Mouse (Mus musculus) CH12.LX (cell line): ENCODE results near the gene Epb41l3. TPM values are rescaled to one million over a fixed set of nuclear protein-coding genes. Genes with fewer than 3 reads are reported as not detected.

Experiments
- DNase-seq: peaks from one replicate; pipeline ENCODE4 v3.0.0-alpha.2; 2013; ENCODE audit errors: extremely low read depth
- H3K27ac ChIP-seq: 2 replicates; pipeline ENCODE4 v1.5.1; 2012; ENCODE audit warnings: low read depth, mild to moderate bottlenecking, control low read depth, moderate library complexity; ENCODE audit not compliant: insufficient read depth
- H3K27me3 ChIP-seq: replicated peaks from 2 replicates; pipeline ENCODE3; 2012; ENCODE audit warnings: inconsistent platforms
- H3K36me3 ChIP-seq, 2 experiments: replicated peaks in 1 of 2; 2 replicates each; pipeline versions ENCODE3 to v1.6.1; 2012; ENCODE audit warnings: inconsistent platforms in 1 of 2, low read length in 1 of 2, mild to moderate bottlenecking in 1 of 2, mixed read lengths in 1 of 2, moderate library complexity in 1 of 2; ENCODE audit not compliant: control insufficient read depth in 1 of 2, insufficient read depth in 1 of 2
- H3K4me1 ChIP-seq, 2 experiments: 2 replicates each; pipeline ENCODE4 v1.6.1; 2012; ENCODE audit warnings: inconsistent platforms in 1 of 2, moderate library complexity in 1 of 2; ENCODE audit not compliant: insufficient read depth in 2 of 2, control insufficient read depth in 1 of 2
- H3K4me2 ChIP-seq: 2 replicates; pipeline ENCODE4 v1.6.1; 2012; ENCODE audit warnings: low read depth, mild to moderate bottlenecking, control low read depth; ENCODE audit not compliant: poor library complexity, insufficient read depth, severe bottlenecking
- H3K4me3 ChIP-seq, 3 experiments: fragments of 150-350 bp in 1 of 3; sonication (generic) in 1 of 3; replicated peaks in 1 of 3; 2 replicates each; pipeline versions ENCODE3 to v1.5.1; 2011 to 2012; ENCODE audit warnings: low read depth in 2 of 3, low read length in 2 of 3, mild to moderate bottlenecking in 2 of 3, moderate library complexity in 2 of 3, control low read depth in 1 of 3, improper control_type of control experiment in 1 of 3, inconsistent platforms in 1 of 3, mixed read lengths in 1 of 3; ENCODE audit not compliant: poor library complexity in 1 of 3
- H3K79me2 ChIP-seq: replicated peaks from 2 replicates; pipeline ENCODE4 v1.6.1; 2012; ENCODE audit warnings: mild to moderate bottlenecking, moderate library complexity; ENCODE audit not compliant: control insufficient read depth, poor library complexity, insufficient read depth, severe bottlenecking; ENCODE audit errors: extremely low read depth
- H3K9ac ChIP-seq: 2 replicates; pipeline ENCODE4 v1.6.1; 2012; ENCODE audit warnings: low read depth, mild to moderate bottlenecking, control low read depth, moderate library complexity; ENCODE audit not compliant: insufficient read depth
- H3K9me3 ChIP-seq: replicated peaks from 2 replicates; pipeline ENCODE3; 2012; ENCODE audit warnings: low read length, inconsistent platforms, mixed read lengths
- CHD1 ChIP-seq: IDR thresholded peaks from 2 replicates; pipeline ENCODE4 v1.6.1; 2012; ENCODE audit warnings: low read depth, low read length, improper control_type of control experiment, inconsistent platforms
- IRF4 ChIP-seq: IDR thresholded peaks from 2 replicates; pipeline ENCODE4 v1.6.1; 2014; ENCODE audit warnings: low read depth, mild to moderate bottlenecking, inconsistent platforms, low read length, improper control_type of control experiment
- JUN ChIP-seq: IDR thresholded peaks from 2 replicates; pipeline ENCODE4 v1.6.1; 2011; ENCODE audit warnings: low read depth, mild to moderate bottlenecking, low read length, improper control_type of control experiment, moderate library complexity; ENCODE audit not compliant: insufficient read depth
- JUND ChIP-seq: conservative IDR thresholded peaks from 2 replicates; pipeline ENCODE4 v1.6.1; 2011; ENCODE audit warnings: low read depth, low read length, improper control_type of control experiment
- MAX ChIP-seq: IDR thresholded peaks from 2 replicates; pipeline ENCODE4 v1.6.1; 2011; ENCODE audit warnings: low read length, improper control_type of control experiment
- MAZ ChIP-seq: IDR thresholded peaks from 2 replicates; pipeline ENCODE4 v1.6.1; 2012; ENCODE audit warnings: low read depth, mild to moderate bottlenecking, inconsistent platforms, low read length, improper control_type of control experiment, moderate library complexity
- POLR2A ChIP-seq: IDR thresholded peaks from 2 replicates; pipeline ENCODE4 v1.6.1; 2011; ENCODE audit warnings: low read depth, mild to moderate bottlenecking, improper control_type of control experiment, low read length
- RAD21 ChIP-seq: IDR thresholded peaks from 2 replicates; pipeline ENCODE4 v1.6.1; 2011; ENCODE audit warnings: low read depth, mild to moderate bottlenecking, low read length, improper control_type of control experiment, moderate library complexity
- USF1 ChIP-seq: IDR thresholded peaks from 2 replicates; pipeline ENCODE4 v1.6.1; 2014; ENCODE audit warnings: low read depth, mild to moderate bottlenecking, inconsistent platforms, low read length, improper control_type of control experiment
- ZKSCAN1 ChIP-seq: IDR thresholded peaks from 2 replicates; pipeline ENCODE4 v1.6.1; 2012; ENCODE audit warnings: low read depth, inconsistent platforms, low read length, improper control_type of control experiment, borderline replicate concordance
- dilution Hi-C: fragments of 300-500 bp; cut with MboI; formaldehyde crosslinking; loops from 2 replicates; pipeline ENCODE4 v1.14.3; 2020; ENCODE audit warnings: low sequenced_read_pairs; ENCODE audit not compliant: extremely low pct_unique_long_range_greater_than_20kb, extremely low pct_ligation_motif_present
- in situ Hi-C: fragments of 300-500 bp; cut with MboI; formaldehyde crosslinking; loops from 3 replicates; pipeline ENCODE4 v1.14.3; 2019; ENCODE audit warnings: low sequenced_read_pairs, low pct_ligation_motif_present, low pct_unique_long_range_greater_than_20kb, mixed read lengths
- polyA plus RNA-seq: library from polyadenylated mRNA; unstranded; fragments of >175 nt; gene quantifications from 2 replicates; pipeline ENCODE4 v1.2.1, GENCODE M21; 2012; ENCODE audit warnings: low read depth; ENCODE audit not compliant: insufficient read length
- total RNA-seq, 2 experiments: library from RNA; depleted of rRNA; stranded (reverse); fragments of 300-350 nt in 1 of 2; fragments of >200 nt in 1 of 2; gene quantifications; 2 replicates each; pipeline ENCODE4 v1.2.3; 2012 to 2014

Epb41l3 gene
- total and polyA plus RNA-seq, 3 experiments = not detected

DNA sequence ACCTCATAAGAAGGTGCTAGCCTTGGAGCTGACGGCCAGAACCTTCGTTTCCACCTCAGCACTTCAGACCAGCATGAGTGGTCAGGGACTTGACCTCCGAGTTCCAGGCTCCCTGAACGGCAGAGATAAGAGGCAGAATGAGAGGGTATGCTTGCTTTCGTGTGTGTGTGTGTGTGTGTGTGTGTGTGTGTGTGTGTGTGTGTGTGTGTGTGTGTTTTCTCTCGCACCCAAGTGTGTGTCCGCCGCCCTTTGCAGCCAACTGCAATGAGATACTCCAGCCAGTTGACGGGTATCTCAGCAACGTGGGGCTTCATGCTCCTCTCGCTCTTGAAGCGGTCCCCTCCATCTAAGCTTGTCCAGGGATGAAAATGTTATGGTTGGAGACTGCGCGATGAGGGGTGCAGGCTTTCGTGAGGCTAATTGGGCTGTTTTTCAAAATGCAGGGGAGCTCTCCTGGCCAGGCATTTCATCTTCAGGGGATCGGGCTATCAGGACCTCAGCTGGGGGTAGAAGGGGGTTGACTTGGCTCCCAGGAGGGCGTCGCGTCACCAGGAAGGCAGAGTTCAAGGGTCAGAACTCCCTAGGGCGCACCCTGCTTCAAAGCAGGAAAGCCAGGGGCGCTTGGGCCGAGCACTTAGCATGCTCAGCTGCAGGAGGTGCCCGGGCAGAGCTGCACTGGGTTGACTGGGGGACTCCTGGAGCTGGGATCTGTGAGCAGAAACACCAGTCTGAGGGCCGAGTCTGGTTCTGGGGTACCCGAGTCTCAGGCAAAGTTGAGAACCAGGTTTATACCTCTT lies 1.5 kb downstream of the Epb41l3 start:
- Histone ChIP-seq H3K4me3 (no peak overlapping the region), H3K79me2 (no peaks in the 10 kb centered on the region), H3K36me3 (no peaks in the 10 kb centered on the region), H3K9ac (no peak overlapping the region), H3K4me2 (no peak overlapping the region), H3K27ac (no peak overlapping the region), H3K4me1 (no peaks in the 10 kb centered on the region), H3K27me3 (no peaks in the 10 kb centered on the region), H3K9me3 (peaks cover 78% of the 10 kb centered on the region)
- TF ChIP-seq USF1 (no peak), IRF4 (no peak), RAD21 (no peak), MAX (no peak), JUN (no peak)
- no peak for DNase-seq
- dilution Hi-C loops = no loop called here
- in situ Hi-C loops = no loop called here

- Histone ChIP-seq H3K4me2 (no peak overlapping the region), H3K9me3 (peaks cover 77% of the 10 kb centered on the region), H3K9ac (no peak overlapping the region), H3K27me3 (no peaks in the 10 kb centered on the region), H3K27ac (no peak overlapping the region), H3K36me3 (no peaks in the 10 kb centered on the region), H3K4me3 (no peak overlapping the region), H3K79me2 (no peaks in the 10 kb centered on the region), H3K4me1 (no peaks in the 10 kb centered on the region)
- no peak for TF ChIP-seq CHD1
- TF ChIP-seq MAZ = no peak
- no peak for TF ChIP-seq ZKSCAN1
- no peak for TF ChIP-seq POLR2A
- no peak for TF ChIP-seq JUND
- TF ChIP-seq JUN = no peak
- in situ Hi-C loops (no loop called here), dilution Hi-C loops (no loop called here)
- no peak for DNase-seq
Observed at GRCm38 (mm10) chr17:69077544-69077920, 2.0 kb downstream of the Epb41l3 start.

DNA sequence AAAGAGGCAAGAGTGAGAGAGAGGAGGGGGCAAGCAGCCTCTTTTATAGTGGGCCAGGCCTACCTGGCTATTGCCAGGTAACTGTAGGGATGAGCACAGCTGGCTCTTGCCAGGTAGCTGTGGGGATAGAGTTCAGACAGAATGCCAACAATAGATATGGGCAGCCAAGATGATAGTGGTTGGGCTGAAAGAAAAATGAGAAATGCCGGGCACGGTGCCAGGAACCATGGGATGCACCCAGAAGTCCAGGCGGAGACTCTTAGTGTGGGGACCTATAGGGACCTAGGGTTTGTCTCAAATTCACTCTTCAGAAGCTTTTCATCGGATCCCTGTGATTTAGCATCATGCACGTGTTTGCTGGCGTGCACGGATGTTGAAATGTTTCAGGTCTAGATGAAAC lies 6.8 kb downstream of the Epb41l3 start:
- no peaks in the 10 kb centered on the region for H3K4me1 ChIP-seq
- in situ Hi-C loops = no loop called here
- no peak overlapping the region for H3K9ac ChIP-seq
- DNase-seq = no peak
- H3K79me2 ChIP-seq = no peaks in the 10 kb centered on the region
- TF ChIP-seq ZKSCAN1 = no peak
- H3K36me3 ChIP-seq = no peaks in the 10 kb centered on the region
- H3K4me3 ChIP-seq = no peak overlapping the region
- no peak overlapping the region for H3K4me2 ChIP-seq
- dilution Hi-C loops = no loop called here
- H3K27me3 ChIP-seq = no peaks in the 10 kb centered on the region
- H3K27ac ChIP-seq = no peak overlapping the region
- H3K9me3 ChIP-seq = peaks cover 71% of the 10 kb centered on the region
